Mouse (Mus musculus) hindbrain, embryonic 13.5 days (tissue): ENCODE results near the gene Gpr162. TPM values are rescaled to one million over a fixed set of nuclear protein-coding genes. Genes with fewer than 3 reads are reported as not detected.
"Not testable (repeated sequence)": the region's sequence is repeated elsewhere in the genome, so short reads cannot be mapped to it uniquely, and the experiment has no call there.

Source experiments
- ATAC-seq: fragments of 200-750 bp; cut with Nextera tagmentation; 2 replicates; pipeline ENCODE4 v1.8.0; 2017; ENCODE audit warnings: moderate TSS enrichment; ENCODE audit not compliant: low FRiP score
- H3K27ac ChIP-seq: fragments of 300-500 bp; sonication (generic); 2 replicates; pipeline ENCODE4 v1.5.1; 2015; ENCODE audit warnings: inconsistent platforms, mild to moderate bottlenecking, moderate library complexity
- H3K27me3 ChIP-seq: fragments of 300-500 bp; sonication (generic); 2 replicates; pipeline ENCODE4 v1.6.1; 2015; ENCODE audit warnings: mild to moderate bottlenecking, inconsistent platforms
- H3K36me3 ChIP-seq: fragments of 300-500 bp; sonication (generic); 2 replicates; pipeline ENCODE4 v1.6.1; 2015; ENCODE audit warnings: mild to moderate bottlenecking, inconsistent platforms
- H3K4me1 ChIP-seq: fragments of 300-500 bp; sonication (generic); replicated peaks from 2 replicates; pipeline ENCODE4 v1.6.1; 2015; ENCODE audit warnings: inconsistent platforms
- H3K4me2 ChIP-seq: fragments of 300-500 bp; sonication (generic); 2 replicates; pipeline ENCODE4 v1.6.1; 2015; ENCODE audit warnings: inconsistent platforms, mild to moderate bottlenecking, moderate library complexity
- H3K4me3 ChIP-seq: fragments of 300-500 bp; sonication (generic); 2 replicates; pipeline ENCODE4 v1.5.1; 2015; ENCODE audit warnings: mild to moderate bottlenecking, inconsistent platforms
- H3K9ac ChIP-seq: fragments of 300-500 bp; sonication (generic); 2 replicates; pipeline ENCODE4 v1.6.1; 2015; ENCODE audit warnings: mild to moderate bottlenecking, inconsistent platforms
- H3K9me3 ChIP-seq: fragments of 300-500 bp; sonication (generic); 2 replicates; pipeline ENCODE4 v1.6.1; 2016; ENCODE audit warnings: inconsistent platforms
- WGBS: fragments of 180-500 bp; shearing (Covaris S2); methylation state at CpG from one replicate; pipeline ENCODE4 v1.1.7; 2015; 5-methylcytosine and 5-hydroxymethylcytosine counted together
- polyA plus RNA-seq: library from polyadenylated mRNA; unstranded; fragments of >200 nt; fragmentation: Nextera tagmentation; extraction: Ambion mirVana; gene quantifications from 2 replicates; pipeline ENCODE4 v1.2.1, GENCODE M21; 2015

Gene Gpr162
- polyA plus RNA-seq, 1 experiment from 2014 or later = 22.5 TPM

GRCm38 (mm10) chr6:124900056-124900800, 36.4 kb upstream of the Gpr162 start:
- no peak overlapping the region for H3K9ac ChIP-seq
- H3K27ac ChIP-seq = peak overlapping the region; percentile 35; the same call in 1 of the 2 replicates
- no peak for ATAC-seq
- H3K36me3 ChIP-seq = no peaks in the 10 kb centered on the region
- peaks cover 31% of the 10 kb centered on the region for H3K4me1 ChIP-seq
- H3K4me3 ChIP-seq = no peak overlapping the region
- WGBS = 53% methylated on average over 8 of the region's 8 CpGs
- no peaks in the 10 kb centered on the region for H3K9me3 ChIP-seq
- no peak overlapping the region for H3K4me2 ChIP-seq
- no peaks in the 10 kb centered on the region for H3K27me3 ChIP-seq

DNA sequence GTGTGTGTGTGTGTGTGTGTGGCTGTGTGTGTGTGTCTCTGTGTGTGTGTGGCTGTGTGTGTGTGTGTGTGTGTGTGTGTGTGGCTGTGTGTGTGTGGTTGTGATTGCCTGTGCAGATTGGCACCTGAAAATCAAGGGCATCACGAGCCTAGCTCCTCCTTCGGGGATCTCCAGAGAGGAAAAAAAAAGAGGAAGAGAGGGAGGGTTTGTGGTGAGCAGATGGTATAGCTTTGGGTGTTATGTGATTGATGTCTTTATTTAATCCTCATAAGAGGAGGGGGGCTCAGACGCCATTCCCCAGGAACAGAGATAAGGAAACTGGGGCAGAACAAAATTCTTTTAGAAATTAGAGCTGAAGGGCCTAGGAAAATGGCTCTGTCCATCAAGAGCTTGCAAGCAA, 34.6 kb upstream of the Gpr162 start:
- Histone ChIP-seq H3K4me1 (peaks cover 19% of the 10 kb centered on the region), H3K9me3 (no peaks in the 10 kb centered on the region), H3K9ac (0 out of 2 replicates have a peak overlapping the region, but pooled peaks have one; percentile 26), H3K4me3 (no peak overlapping the region), H3K4me2 (no peak overlapping the region), H3K36me3 (no peaks in the 10 kb centered on the region), H3K27me3 (no peaks in the 10 kb centered on the region), H3K27ac (no peak overlapping the region)
- WGBS = 33% methylated on average over 3 of the region's 3 CpGs
- ATAC-seq = no peak

DNA sequence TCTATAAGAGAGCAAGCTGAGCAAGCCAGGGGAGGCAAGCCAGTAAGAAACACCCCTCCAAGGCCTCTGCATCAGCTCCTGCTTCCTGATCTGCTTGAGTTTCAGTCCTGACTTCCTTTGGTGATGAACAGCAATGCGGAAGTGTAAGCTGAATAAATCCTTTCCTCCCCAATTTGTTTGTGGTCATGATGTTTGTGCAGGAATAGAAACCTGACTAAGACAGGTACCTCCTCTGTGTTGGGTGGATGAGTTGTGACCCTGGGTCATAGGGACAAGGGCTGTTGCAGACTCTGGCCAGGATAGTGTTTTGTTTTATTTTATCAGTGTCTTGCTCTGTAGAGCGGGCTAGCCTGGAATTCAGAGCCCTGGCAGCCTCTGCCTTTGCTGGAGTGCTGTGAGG, 30.3 kb upstream of the Gpr162 start:
- not testable (repeated sequence) for ATAC-seq, H3K4me1 ChIP-seq, H3K9ac ChIP-seq, H3K4me3 ChIP-seq, H3K36me3 ChIP-seq, H3K9me3 ChIP-seq, H3K27ac ChIP-seq, H3K4me2 ChIP-seq, H3K27me3 ChIP-seq
- WGBS = 95% methylated on average over 2 of the region's 2 CpGs

GRCm38 (mm10) chr6:124890997-124891396, 27.2 kb upstream of the Gpr162 start:
- Histone ChIP-seq H3K27me3 (no peaks in the 10 kb centered on the region), H3K27ac (no peak overlapping the region), H3K36me3 (no peaks in the 10 kb centered on the region), H3K4me2 (no peak overlapping the region), H3K4me3 (no peak overlapping the region), H3K9me3 (no peaks in the 10 kb centered on the region), H3K4me1 (no peaks in the 10 kb centered on the region), H3K9ac (no peak overlapping the region)
- no peak for ATAC-seq
- WGBS = 61% methylated on average over 6 of the region's 6 CpGs

GRCm38 (mm10) chr6:124888555-124889125, 24.9 kb upstream of the Gpr162 start:
- Histone ChIP-seq H3K27me3 (no peaks in the 10 kb centered on the region), H3K9ac (no peak overlapping the region), H3K36me3 (no peaks in the 10 kb centered on the region), H3K4me2 (no peak overlapping the region), H3K9me3 (no peaks in the 10 kb centered on the region), H3K4me3 (no peak overlapping the region), H3K27ac (no peak overlapping the region), H3K4me1 (0 out of 2 replicates have a peak, but pooled peaks cover 5% of the 10 kb centered on the region)
- no peak for ATAC-seq
- WGBS = 91% methylated on average over 6 of the region's 6 CpGs

DNA sequence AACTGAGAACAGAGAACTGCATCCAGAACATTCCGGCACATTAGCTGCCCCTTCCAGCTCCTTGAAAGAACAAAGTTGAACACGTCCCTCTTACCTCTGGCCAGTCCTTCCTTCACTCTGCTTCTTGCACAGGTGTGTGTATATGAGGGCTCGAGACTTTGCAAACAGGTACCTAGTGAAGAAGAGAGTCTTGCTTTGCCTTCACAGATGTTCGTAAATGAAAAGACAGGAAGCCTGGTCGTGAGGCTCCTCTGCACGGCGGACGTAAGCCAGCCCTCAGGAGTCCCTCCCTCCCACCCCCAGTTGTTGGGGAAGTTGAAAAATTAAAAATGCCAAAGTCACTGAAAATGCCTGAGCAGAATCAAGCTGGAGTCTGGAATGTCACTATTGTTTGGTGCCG, 24.2 kb upstream of the Gpr162 start, which contains the start of gene Cd4:
Cd4 (minus strand) TSS at position 236 of the 400 bp plus-strand sequence.
- H3K9me3 ChIP-seq = no peaks in the 10 kb centered on the region
- no peak for ATAC-seq
- no peak within 1 kb of the TSS for H3K27ac ChIP-seq
- H3K4me1 ChIP-seq = 0 out of 2 replicates have a peak, but pooled peaks cover 5% of the 10 kb centered on the region
- H3K4me2 ChIP-seq = no peak within 1 kb of the TSS
- no peaks in the 10 kb centered on the region for H3K27me3 ChIP-seq
- WGBS = 91% methylated on average over 9 of the region's 9 CpGs
- H3K4me3 ChIP-seq = no peak within 1 kb of the TSS
- H3K9ac ChIP-seq = no peak within 1 kb of the TSS
- no peaks in the 10 kb centered on the region for H3K36me3 ChIP-seq

- Histone ChIP-seq H3K4me2 (no peak overlapping the region), H3K4me3 (no peak overlapping the region), H3K27ac (no peak overlapping the region), H3K9me3 (no peaks in the 10 kb centered on the region), H3K4me1 (0 out of 2 replicates have a peak, but pooled peaks cover 5% of the 10 kb centered on the region), H3K27me3 (no peaks in the 10 kb centered on the region), H3K9ac (no peak overlapping the region), H3K36me3 (no peaks in the 10 kb centered on the region)
- ATAC-seq = no peak
- 95% methylated on average over 8 of the region's 8 CpGs for WGBS
Observed at GRCm38 (mm10) chr6:124885956-124886381, 22.2 kb upstream of the Gpr162 start.

DNA sequence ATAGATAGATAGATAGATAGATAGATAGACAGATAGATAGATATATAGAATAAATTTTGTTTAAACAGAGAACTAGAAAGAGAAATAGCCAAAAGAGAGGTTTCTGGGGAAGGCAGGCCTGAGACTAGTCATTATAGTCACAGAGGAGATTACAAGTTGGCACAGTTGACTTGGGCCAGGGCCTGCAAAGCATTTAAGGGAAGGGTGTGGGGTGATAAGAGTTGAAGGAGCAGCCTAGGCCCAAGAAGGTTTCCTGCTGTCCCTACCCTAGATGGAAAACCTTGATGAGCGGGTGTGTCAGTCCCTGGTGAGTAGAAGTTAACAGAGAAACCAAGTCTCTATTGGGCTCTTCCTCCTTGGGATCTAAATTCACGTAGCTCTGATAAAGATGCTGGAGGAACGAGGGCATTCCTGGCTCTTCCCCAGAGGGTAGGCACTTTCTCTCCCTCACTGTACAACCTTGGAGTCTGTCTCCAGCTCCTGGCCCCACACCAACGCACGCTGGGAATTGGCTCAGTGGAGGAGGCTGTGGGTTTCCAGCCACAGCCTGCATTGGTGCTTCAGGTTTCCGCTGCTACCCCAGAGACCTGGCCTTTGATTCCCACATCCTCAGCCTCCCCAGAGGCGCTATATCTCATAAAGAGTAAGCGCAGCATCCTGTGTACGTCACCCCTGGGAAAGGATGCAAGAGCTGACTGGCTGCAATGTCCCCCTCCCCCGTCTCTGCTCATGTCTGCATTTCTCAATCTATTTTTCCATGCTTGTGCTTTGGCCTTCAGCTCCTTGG, 21.1 kb upstream of the Gpr162 start:
- no peaks in the 10 kb centered on the region for H3K36me3 ChIP-seq
- no peak overlapping the region for H3K9ac ChIP-seq
- no peaks in the 10 kb centered on the region for H3K27me3 ChIP-seq
- no peaks in the 10 kb centered on the region for H3K9me3 ChIP-seq
- no peak overlapping the region for H3K4me3 ChIP-seq
- ATAC-seq = no peak
- H3K27ac ChIP-seq = no peak overlapping the region
- WGBS = 76% methylated on average over 10 of the region's 10 CpGs
- no peak overlapping the region for H3K4me2 ChIP-seq
- H3K4me1 ChIP-seq = 0 out of 2 replicates have a peak, but pooled peaks cover 5% of the 10 kb centered on the region

GRCm38 (mm10) chr6:124883351-124883750, 19.6 kb upstream of the Gpr162 start:
- Histone ChIP-seq H3K4me1 (0 out of 2 replicates have a peak, but pooled peaks cover 5% of the 10 kb centered on the region), H3K9ac (no peak overlapping the region), H3K36me3 (no peaks in the 10 kb centered on the region), H3K27me3 (no peaks in the 10 kb centered on the region), H3K4me3 (no peak overlapping the region), H3K4me2 (no peak overlapping the region), H3K9me3 (no peaks in the 10 kb centered on the region), H3K27ac (no peak overlapping the region)
- no peak for ATAC-seq
- 71% methylated on average over 10 of the region's 10 CpGs for WGBS

DNA sequence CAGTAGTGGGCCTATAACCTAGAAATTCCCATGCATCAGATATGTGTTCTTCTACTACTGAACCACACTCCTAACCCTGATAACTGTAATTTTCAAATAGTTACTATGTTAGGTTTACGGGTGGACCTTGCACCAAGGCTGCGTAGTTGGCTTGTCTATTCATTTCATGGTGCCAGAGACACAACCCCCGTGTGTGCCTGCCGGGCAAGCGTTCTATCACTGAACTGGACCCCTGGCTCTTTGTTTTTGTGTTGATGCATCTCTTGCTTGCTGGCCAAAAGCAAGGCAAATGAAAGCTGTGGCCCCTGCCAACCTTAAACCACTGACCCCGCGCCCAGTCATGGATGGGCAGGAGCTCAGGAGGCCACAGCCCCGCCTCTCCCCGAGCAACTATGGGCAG, 18.0 kb upstream of the Gpr162 start:
- Histone ChIP-seq H3K27me3 (no peaks in the 10 kb centered on the region), H3K9ac (no peak overlapping the region), H3K4me2 (no peak overlapping the region), H3K4me1 (0 out of 2 replicates have a peak, but pooled peaks cover 5% of the 10 kb centered on the region), H3K36me3 (no peaks in the 10 kb centered on the region), H3K27ac (no peak overlapping the region), H3K4me3 (no peak overlapping the region), H3K9me3 (no peaks in the 10 kb centered on the region)
- ATAC-seq = no peak
- 97% methylated on average over 9 of the region's 9 CpGs for WGBS

GRCm38 (mm10) chr6:124879390-124879789, 15.6 kb upstream of the Gpr162 start:
- ATAC-seq = no peak
- no peaks in the 10 kb centered on the region for H3K4me1 ChIP-seq
- WGBS = 63% methylated on average over 6 of the region's 6 CpGs
- no peak overlapping the region for H3K9ac ChIP-seq
- H3K4me3 ChIP-seq = no peak overlapping the region
- H3K36me3 ChIP-seq = no peaks in the 10 kb centered on the region
- no peak overlapping the region for H3K27ac ChIP-seq
- 0 out of 2 replicates have a peak, but pooled peaks cover 5% of the 10 kb centered on the region for H3K27me3 ChIP-seq
- H3K4me2 ChIP-seq = no peak overlapping the region
- H3K9me3 ChIP-seq = no peaks in the 10 kb centered on the region

DNA sequence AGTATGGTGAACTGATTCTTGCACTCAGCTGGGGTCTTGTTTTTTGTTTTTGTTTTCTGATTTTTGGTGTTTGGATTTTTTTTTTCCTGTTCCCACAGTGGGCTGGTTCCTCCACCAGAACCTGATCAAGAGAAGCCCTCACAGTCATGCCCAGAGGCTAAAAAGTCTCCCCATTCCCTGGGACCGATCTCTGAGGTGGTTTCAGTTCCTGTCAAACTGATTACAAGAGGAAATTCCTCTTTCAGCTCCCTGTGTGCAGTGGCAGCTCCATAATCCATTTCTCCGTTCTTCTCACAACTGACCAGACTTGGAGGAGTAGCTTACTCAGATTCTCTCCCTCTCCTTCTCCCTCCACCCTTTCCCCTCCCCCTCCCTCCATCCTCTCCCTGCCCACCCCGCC, 10.6 kb upstream of the Gpr162 start:
- no peak overlapping the region for H3K4me2 ChIP-seq
- no peak overlapping the region for H3K9ac ChIP-seq
- 51% methylated on average over 2 of the region's 3 CpGs for WGBS
- no peak for ATAC-seq
- H3K27me3 ChIP-seq = 0 out of 2 replicates have a peak, but pooled peaks cover 5% of the 10 kb centered on the region
- H3K36me3 ChIP-seq = no peaks in the 10 kb centered on the region
- H3K9me3 ChIP-seq = no peaks in the 10 kb centered on the region
- H3K27ac ChIP-seq = no peak overlapping the region
- no peak overlapping the region for H3K4me3 ChIP-seq
- no peaks in the 10 kb centered on the region for H3K4me1 ChIP-seq
